Mouse (Mus musculus): Measurements from ENCODE around the gene Dkk2.
"Not testable (repeated sequence)": the region's sequence is repeated elsewhere in the genome, so short reads cannot be mapped to it uniquely, and the experiment has no call there.

The Dkk2 gene

GRCm38 (mm10) chr3:132085112-132085822 lies at the start of gene Dkk2:
TSS of gene Dkk2 (plus strand) at chr3:132085292.
- no peak for DNase-seq

GRCm38 (mm10) chr3:132036704-132037103 lies 48.4 kb upstream of the Dkk2 start:
- no peak for DNase-seq

DNA sequence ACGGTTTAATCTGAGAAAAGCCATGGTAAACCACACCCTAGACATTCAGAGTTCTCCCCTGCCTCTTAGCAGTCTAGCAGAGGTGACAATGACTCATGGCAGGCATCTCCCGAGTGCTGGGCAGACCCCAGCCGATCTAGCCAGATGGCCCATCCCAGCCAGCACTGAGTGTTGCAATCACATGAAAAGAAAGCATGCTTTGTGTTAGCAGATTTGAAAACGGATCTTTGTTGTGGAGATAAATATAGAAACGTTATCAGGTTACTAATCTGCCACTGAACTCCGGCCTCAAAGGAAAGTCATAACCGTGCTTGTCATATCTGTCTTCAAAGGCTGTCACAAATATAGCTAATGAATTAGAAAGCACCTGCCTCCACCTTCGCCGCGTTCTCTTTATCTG lies 47.4 kb upstream of the Dkk2 start:
- DNase-seq: no peak

- DNase-seq: no peak
Measured at GRCm38 (mm10) chr3:132040066-132040465, 45.0 kb upstream of the Dkk2 start.

- DNase-seq: no peak
Measured at GRCm38 (mm10) chr3:132050884-132051457, 34.1 kb upstream of the Dkk2 start.

DNA sequence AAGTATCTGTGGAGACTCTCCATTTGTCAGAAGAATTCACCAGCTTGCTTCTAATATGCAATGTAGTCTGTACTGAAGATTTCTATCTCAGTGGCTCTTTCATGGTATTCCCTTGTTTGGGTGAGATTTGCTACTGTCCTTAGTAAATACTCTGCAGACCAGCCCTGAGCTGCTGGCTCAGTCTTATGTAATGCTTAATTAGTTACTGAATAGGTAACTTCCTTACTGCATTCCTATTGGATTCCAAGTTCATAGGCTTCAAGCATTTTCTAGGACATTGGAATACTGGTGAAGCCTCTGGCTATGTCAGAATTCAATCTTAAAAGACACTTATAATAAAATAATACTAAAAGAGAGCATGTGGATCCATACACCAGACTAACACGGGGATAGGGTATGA lies 22.3 kb upstream of the Dkk2 start:
- DNase-seq: not testable (repeated sequence)

DNA sequence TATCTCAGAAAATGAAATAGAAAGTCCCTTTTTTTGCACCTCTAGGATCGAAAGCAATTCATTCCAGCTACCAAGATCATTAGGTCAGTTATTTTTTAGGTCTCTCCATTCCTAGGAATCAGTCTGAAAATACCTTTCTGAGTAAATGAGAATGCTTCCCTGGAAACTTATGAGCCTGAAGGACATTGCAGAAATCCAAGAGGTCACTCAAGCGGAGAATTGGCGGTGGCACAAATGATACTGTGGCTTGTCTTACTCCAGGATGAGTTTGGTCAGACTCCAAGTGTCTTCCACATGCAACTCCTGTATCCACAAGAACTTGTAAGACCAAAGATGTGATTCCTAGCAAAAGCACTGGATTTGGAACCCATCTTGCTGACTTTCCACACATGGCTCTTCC lies 21.7 kb upstream of the Dkk2 start:
- no peak for DNase-seq

DNA sequence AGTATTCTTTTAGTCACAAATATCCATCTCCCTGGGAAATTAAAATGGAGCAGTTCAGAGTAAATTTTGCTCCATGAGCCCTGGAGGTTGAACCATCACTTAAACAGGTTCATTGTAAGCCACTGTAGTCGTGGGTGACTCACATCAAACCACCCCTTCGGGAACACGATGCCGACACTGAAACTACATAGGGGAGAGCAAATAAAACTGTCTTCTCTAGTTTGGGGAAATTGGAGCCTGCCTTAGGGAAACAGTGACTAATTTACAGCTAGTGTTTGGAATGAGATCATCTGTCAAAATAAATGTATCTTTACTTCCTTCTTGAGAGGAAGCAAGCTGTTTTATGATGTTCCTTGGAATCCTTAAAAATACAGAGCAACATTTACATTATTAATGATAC lies 21.1 kb upstream of the Dkk2 start:
- DNase-seq: no peak

- DNase-seq: no peak
Measured at GRCm38 (mm10) chr3:132064920-132065319, 20.2 kb upstream of the Dkk2 start.

DNA sequence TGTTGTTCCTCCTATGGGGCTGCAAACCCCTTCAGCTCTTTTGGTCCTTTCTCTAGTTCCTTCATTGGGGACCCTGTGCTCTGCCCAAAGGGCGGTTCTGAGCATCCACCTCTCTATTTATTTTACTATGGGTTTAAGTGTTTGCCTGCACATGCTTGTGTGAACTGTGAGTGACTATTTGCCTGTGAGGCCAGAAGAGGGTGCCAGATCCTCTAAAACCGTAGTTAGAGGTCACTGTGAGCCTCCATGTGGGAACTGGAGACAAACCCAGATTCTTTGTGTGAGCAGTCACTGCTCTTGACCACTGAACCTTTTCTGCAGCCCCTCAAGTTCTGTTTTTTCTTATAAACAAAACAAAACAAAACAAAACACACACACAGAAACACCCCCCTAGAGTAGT lies 14.1 kb upstream of the Dkk2 start:
- no peak for DNase-seq

DNA sequence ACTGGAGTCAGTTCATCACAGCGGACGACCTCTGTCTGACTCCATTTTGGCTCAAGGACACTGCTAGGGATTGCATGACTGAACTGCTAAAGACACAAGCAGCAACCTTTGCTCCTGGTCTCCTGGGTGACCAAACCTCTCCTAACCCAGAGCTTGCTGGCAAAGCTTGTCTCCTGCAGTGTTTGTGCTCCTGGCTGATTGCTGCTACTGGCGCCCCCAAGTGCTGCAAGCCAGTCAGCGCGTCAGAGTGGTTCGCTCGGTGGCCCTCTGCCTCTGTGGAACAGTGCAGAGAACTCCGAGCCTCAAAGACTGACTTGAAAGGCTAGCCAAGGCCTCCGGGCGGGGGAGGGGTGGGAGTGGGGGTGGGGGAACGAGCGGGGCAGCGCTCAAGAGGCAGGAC lies 1.1 kb upstream of the Dkk2 start:
- no peak for DNase-seq

GRCm38 (mm10) chr3:132084680-132085079 lies 412 bp upstream of the Dkk2 start:
- no peak for DNase-seq

DNA sequence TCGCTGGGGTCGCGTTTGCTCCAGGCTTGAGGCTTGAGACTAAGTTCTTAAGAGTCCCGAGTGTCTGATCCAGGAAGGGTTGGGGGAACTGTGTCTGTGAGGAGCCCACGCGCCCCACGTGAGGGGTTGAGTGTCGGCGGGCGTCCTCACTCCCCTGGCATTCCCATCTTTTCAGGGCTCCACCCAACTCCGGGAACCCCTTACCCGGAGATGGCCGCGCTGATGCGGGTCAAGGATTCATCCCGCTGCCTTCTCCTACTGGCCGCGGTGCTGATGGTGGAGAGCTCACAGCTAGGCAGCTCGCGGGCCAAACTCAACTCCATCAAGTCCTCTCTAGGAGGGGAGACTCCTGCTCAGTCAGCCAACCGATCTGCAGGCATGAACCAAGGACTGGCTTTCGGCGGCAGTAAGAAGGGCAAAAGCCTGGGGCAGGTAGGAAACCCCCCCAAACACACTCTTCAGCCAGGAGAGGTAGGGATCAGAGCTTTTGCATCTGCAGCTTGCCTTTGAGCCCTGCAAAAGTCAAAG lies 795 bp downstream of the Dkk2 start:
- no peak for DNase-seq

DNA sequence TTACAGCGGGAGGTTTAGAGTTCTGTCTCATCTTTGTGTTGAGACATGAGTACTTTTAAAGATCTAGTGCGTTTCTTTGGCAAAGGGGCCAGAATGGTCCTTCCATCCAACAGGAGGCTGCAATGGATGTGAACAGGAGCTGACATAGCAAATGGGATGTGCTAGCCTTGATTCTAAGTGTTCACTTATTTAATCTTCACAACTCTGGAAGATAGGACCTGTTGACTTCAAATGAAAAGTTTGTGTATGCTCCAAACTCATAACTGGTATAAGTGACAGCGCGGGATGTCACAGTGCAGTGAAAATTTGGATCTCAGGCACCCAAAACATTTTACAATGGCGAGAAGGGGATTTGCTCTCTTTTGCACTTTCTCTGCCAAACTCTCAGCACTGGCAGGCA lies 1.4 kb downstream of the Dkk2 start:
- no peak for DNase-seq

- DNase-seq: no peak
Measured at GRCm38 (mm10) chr3:132087011-132087486, 2.0 kb downstream of the Dkk2 start.

DNA sequence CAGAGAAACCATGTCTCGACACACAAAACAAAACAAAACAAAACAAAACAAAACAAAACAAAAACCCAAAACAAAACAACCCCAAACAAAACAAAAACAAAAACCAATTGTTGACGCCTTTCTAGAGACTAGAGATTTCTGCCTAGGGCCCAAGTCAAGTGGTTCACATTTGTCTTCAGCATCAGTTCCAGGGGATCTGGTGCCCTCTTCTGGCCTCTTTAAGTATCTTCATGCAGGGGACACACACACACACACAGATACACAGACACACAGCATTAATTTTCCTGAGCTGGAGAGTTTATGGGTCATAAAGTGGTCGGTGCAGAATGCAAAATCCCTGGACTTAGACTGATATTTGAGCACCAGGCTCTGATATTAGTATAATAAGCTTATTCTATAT lies 7.9 kb downstream of the Dkk2 start:
- DNase-seq: no peak

GRCm38 (mm10) chr3:132096296-132096695 lies 11.2 kb downstream of the Dkk2 start:
- no peak for DNase-seq

GRCm38 (mm10) chr3:132100746-132101145 lies 15.7 kb downstream of the Dkk2 start:
- DNase-seq: no peak

DNA sequence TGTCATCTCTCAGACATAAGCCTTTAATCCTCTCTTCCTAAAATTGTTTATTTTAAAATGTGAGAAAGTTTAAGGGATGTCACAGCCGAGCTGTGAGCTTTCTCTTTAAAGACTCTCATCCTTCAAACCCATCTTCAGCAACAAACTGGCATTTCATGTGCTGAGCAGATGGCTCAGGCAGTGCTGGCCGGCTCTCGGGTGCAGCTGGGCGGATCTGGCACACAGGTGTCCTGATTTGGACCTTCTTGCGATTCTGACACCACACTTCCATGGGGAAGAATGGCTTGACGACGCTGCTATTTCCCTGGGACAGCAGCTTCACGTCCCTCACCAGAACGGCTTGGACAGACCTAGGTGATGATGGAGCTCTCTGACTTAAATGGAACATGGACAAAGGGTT lies 17.9 kb downstream of the Dkk2 start:
- DNase-seq: no peak

- no peak for DNase-seq
Measured at GRCm38 (mm10) chr3:132103454-132103853, 18.4 kb downstream of the Dkk2 start.

GRCm38 (mm10) chr3:132115772-132116511 lies 30.9 kb downstream of the Dkk2 start:
- DNase-seq: no peak

- DNase-seq: no peak
Measured at GRCm38 (mm10) chr3:132121344-132121743, 36.3 kb downstream of the Dkk2 start.

- DNase-seq: no peak
Measured at GRCm38 (mm10) chr3:132122581-132122980, 37.5 kb downstream of the Dkk2 start.

DNA sequence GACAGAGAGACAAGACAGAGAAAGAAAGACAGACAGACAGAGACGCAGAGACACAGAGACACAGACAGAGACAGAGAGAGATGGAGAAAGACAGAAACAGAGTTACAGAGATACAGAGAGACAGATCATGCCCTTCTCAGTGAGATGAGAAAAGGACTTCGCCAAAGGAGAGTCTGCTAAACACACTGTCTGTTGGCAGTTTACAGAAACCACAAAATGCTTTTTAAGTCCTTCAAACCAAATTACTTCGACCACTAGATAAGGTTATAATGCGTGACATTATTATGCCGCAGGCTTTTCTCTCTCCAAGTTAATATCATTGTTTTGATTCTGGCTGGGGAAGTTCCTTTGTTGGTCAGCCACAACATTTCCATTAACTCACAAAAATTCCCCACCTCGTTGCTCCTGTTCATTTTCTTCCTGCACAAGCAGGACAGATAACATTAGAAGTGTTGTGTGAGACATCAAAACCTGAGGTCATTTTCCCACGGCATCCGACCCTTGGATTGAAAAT lies 40.2 kb downstream of the Dkk2 start:
- DNase-seq: no peak

Measured in spleen, adult 18-20 months (tissue).